Mouse (Mus musculus) mature B cell (primary cell): Measurements from ENCODE around the gene Fabp1.

Experiments used
- in situ Hi-C: fragments of 300-500 bp; cut with MboI; formaldehyde crosslinking; loops from 2 replicates; pipeline ENCODE4 v1.14.3; 2019

Gene Fabp1

GRCm38 (mm10) chr6:71199612-71200011, at the start of gene Fabp1:
Gene Fabp1, plus strand, starts transcription at chr6:71199827.
- in situ Hi-C loops = no loop called here

DNA sequence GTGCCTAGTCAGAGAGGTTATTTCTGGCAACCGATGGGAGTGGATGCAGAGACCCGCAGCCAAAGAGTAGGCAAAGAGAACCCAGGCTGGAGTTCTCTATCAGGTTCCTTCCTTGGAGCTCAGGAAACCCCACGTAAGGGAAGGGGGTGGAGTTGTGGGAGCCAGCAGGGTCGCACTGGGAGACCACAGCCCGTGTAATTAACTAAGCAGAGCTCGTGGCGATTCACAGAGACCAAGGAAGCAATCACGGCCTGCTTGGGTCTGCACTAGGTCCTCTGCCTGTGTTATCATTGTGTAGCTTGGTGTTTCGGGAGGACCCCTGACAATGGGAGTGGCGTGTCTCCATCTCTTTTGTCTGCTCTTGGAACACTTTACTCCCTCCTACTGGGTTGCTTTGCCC, 48.5 kb upstream of the Fabp1 start:
- in situ Hi-C loops = loop anchor here (10.0 kb wide), 1 partner anchor 654 kb away; no protein-coding TSS in a partner anchor

- in situ Hi-C loops = loop anchor here (10.0 kb wide), 1 partner anchor 651 kb away; no protein-coding TSS in a partner anchor
Measured at GRCm38 (mm10) chr6:71153486-71153885, 46.1 kb upstream of the Fabp1 start.

- in situ Hi-C loops = loop anchor here (10.0 kb wide), 1 partner anchor 650 kb away; no protein-coding TSS in a partner anchor
Measured at GRCm38 (mm10) chr6:71154861-71155260, 44.8 kb upstream of the Fabp1 start.

GRCm38 (mm10) chr6:71156674-71157326, 42.8 kb upstream of the Fabp1 start:
- in situ Hi-C loops = loop anchor here (10.0 kb wide), 1 partner anchor 648 kb away; no protein-coding TSS in a partner anchor

- in situ Hi-C loops = no loop called here
Measured at GRCm38 (mm10) chr6:71161290-71161689, 38.3 kb upstream of the Fabp1 start.

DNA sequence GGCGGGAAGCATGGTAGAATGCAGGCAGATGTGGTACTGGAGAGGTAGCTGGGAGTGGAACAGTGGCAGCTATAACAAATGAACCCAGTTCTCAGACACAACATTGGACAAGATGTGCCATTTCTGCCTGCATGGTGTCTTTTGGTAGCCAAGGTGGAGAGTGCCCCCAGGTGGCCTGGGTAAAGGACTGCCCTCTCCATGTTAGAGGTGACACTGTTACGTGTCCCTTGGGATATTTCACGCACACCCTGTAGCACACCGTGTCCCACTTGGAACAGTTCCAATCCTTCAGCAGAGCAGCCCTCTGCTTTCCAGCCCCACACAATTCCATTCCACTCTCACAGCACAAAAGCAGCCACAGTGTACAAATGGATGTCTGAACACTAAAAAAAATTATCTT, 37.4 kb upstream of the Fabp1 start:
- in situ Hi-C loops = no loop called here

- in situ Hi-C loops = no loop called here
Measured at GRCm38 (mm10) chr6:71164394-71164793, 35.2 kb upstream of the Fabp1 start.

- in situ Hi-C loops = no loop called here
Measured at GRCm38 (mm10) chr6:71166551-71167169, 33.0 kb upstream of the Fabp1 start.

GRCm38 (mm10) chr6:71172812-71173580, 26.6 kb upstream of the Fabp1 start:
- in situ Hi-C loops = no loop called here

- in situ Hi-C loops = no loop called here
Measured at GRCm38 (mm10) chr6:71180596-71180995, 19.0 kb upstream of the Fabp1 start.

DNA sequence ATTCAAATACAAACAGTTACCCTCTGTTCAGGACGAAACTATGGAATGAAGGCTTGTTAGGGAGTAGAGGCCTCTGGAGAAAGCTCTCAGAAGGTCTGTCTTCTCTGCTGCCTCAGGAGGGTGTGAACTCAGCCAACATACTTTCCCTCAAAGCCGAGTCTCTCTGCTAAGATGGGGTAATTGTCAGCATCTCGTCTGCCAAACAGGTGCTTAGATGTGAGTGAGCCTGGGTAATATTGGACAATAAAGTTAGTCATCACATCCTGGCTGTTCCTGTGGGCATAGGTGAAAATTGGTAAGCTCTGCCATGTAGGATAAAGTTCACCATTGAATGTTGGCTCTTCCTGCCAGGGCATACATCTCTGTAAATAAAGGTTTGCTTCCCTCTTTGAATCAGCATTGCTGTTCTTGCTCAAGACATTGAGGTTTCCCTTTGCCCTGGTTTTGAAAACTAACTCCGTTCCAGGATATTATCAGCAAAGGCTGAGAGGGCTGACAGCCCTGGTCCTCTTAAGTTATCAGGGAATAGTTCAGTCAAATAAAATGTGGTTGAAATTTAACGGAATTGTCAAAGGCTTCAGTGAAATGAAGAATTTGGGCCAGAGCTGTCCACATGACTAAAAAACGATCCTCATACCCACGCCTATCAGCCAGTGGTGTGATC, 14.6 kb upstream of the Fabp1 start:
- in situ Hi-C loops = no loop called here

DNA sequence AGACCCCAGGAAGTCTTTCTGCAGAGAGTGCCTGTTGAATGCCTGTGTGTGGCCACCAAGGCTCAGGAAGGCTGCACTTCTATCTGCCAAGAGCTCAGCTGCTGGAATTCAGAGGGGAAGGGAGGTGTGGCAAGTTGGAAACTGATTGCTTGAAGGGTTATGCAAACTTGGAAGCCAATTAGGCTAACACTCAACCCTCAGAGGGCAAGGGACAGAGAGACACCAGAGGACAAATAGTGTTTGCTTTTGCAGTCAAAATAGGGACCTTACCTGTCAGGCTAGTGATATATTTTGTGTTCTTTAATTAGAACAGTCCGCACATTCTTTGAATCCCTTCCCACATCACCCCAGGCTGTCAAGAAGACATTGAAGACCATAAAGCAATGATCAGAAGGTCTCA, 10.0 kb upstream of the Fabp1 start:
- in situ Hi-C loops = no loop called here

- in situ Hi-C loops = no loop called here
Measured at GRCm38 (mm10) chr6:71190501-71190900, 9.1 kb upstream of the Fabp1 start.

DNA sequence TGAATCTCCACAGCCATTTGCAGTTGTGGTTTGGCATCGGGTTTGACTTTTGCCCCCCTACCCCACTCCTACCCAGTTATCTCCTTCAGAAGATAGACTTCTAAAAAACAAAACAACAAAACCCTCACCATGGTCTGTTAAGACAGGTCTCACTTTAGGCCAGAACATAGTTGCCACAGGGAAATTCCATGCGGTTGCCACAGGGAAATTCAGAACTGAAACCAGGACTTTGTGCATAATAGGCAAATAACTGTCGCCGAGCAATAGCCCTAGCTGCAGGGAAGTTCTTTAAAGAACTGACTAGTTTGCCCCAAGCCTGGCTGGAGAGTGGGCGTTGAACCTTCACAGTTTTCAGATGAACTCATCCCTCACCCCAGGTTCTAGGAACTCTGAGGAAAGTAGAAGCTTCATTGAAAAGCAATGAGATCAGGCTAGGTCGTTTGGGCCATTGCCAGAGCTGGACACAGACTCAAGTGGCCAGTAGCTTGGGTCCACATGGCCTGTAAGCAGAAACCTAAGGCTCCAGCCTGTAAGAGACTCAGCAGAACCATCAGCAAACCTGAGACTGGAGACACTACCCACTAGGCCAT, 6.4 kb upstream of the Fabp1 start:
- in situ Hi-C loops = no loop called here

- in situ Hi-C loops = no loop called here
Measured at GRCm38 (mm10) chr6:71196107-71196506, 3.5 kb upstream of the Fabp1 start.

DNA sequence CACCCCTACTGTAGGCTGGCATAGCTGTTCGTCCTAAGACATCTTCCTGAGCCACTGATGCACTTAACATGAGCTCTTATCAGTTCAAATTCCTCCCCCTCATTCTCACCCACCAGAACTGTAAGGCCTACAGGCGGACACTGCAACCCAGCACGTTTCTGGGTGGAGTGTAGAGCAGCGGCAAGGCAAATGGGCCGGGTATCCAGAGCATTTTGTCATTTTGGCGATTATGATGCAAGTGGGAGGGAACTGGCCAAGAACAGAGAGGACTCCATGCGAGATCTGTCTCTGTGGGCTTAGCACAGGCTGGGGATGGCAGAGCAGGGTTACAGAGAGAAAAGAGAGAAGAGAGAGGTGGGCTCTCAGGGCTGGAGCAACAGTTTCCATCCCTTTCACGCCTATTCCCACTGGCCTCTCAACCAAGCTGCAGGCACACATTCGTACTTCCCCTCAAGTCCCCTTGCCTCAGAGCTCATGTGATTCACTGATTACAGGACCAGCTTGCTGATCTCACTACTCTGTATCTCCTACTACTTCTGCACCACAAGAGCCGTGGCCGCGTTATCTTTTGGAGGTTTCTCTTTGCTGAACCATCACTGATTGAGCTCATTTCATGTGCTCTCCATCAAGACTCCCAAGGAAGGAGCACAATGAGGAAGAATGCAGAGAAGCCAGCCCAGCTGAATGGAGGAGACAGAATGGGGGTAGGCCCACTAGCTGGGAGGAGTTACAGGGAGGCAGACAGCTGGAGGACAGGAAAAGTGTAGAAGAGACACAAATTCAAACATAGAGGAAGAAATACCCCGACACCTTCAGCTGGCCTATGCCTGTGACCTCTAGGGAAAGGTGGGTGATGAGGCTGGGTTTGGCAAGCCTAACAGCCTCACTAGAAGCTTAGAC, 1.7 kb upstream of the Fabp1 start:
- in situ Hi-C loops = no loop called here

DNA sequence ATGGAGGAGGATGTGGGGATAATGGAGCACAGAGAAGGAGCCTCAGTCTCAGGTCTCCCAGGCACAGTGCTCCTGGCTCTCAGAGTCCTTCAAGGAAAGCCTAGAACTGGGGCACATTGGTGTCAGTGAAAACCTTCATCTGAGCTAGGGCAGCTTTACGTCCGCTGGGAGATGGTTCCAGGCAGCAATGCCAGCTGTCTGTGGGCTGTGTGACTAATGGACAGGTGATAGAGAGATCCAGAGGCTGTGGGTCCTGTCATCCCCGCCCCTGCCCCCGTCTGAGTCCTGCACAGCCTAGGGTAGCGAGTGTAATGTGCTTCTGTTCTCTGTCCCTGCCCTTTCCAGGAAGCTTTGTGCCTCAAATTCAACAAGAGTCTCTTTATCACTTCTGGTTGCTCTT, 2.3 kb downstream of the Fabp1 start:
- in situ Hi-C loops = no loop called here

GRCm38 (mm10) chr6:71203674-71204073, 4.0 kb downstream of the Fabp1 start:
- in situ Hi-C loops = no loop called here

DNA sequence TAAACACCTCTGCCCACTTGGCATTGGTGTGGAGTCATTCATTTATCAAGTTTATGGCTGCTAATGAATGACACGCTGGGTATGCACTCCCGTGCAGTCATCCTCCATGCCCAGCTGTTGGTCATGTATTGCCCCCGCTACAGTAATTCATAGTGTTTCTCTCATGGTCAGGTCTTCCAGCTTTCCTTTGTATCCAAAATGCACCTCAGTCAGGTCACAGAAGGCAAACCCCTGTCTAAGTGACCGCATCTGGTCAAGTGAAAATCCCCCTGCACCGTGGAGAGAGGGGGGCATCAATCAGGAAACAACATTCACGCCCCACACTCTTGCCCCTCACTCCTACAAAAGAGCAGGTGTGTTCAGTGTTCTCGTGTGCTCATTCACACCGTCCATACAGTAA, 4.5 kb downstream of the Fabp1 start:
- in situ Hi-C loops = no loop called here

- in situ Hi-C loops = no loop called here
Measured at GRCm38 (mm10) chr6:71208691-71209090, 9.1 kb downstream of the Fabp1 start.
